Mouse (Mus musculus) limb, embryonic 15.5 days (tissue): ENCODE measurements at regions not wholly inside any gene's neighbourhood (a gene's known extent, or its start where the extent isn't known, plus 50 kb on each side); places are given as distances from the start of the nearest gene placed in this dataset.
"Not testable (repeated sequence)": the region's sequence is repeated elsewhere in the genome, so short reads cannot be mapped to it uniquely, and the experiment has no call there.

ENCODE experiments used
- ATAC-seq: fragments of 200-750 bp; cut with Nextera tagmentation; 2 replicates; pipeline ENCODE4 v1.8.0; 2017; ENCODE audit warnings: low read depth, moderate TSS enrichment; ENCODE audit not compliant: insufficient number of reproducible peaks, low FRiP score, low TSS enrichment
- H3K27ac ChIP-seq: fragments of 300-500 bp; sonication (generic); 2 replicates; pipeline ENCODE4 v1.5.1; 2015; ENCODE audit warnings: moderate library complexity, mild to moderate bottlenecking, inconsistent platforms
- H3K27me3 ChIP-seq: fragments of 300-500 bp; sonication (generic); 2 replicates; pipeline ENCODE4 v1.6.1; 2015; ENCODE audit warnings: inconsistent platforms
- H3K36me3 ChIP-seq: fragments of 300-500 bp; sonication (generic); 2 replicates; pipeline ENCODE4 v1.6.1; 2015; ENCODE audit warnings: inconsistent platforms
- H3K4me1 ChIP-seq: fragments of 300-500 bp; sonication (generic); 2 replicates; pipeline ENCODE4 v1.6.1; 2015; ENCODE audit warnings: inconsistent platforms
- H3K4me2 ChIP-seq: fragments of 300-500 bp; sonication (generic); 2 replicates; pipeline ENCODE4 v1.6.1; 2015; ENCODE audit warnings: mild to moderate bottlenecking, inconsistent platforms
- H3K4me3 ChIP-seq: fragments of 300-500 bp; sonication (generic); 2 replicates; pipeline ENCODE4 v1.5.1; 2015; ENCODE audit warnings: mild to moderate bottlenecking, inconsistent platforms
- H3K9ac ChIP-seq: fragments of 300-500 bp; sonication (generic); 2 replicates; pipeline ENCODE4 v1.6.1; 2015; ENCODE audit warnings: inconsistent platforms
- H3K9me3 ChIP-seq: fragments of 300-500 bp; sonication (generic); 2 replicates; pipeline ENCODE4 v1.6.1; 2016; ENCODE audit warnings: inconsistent platforms
- WGBS: fragments of 180-500 bp; shearing (Covaris S2); methylation state at CpG from one replicate; pipeline ENCODE4 v1.1.7; 2015; 5-methylcytosine and 5-hydroxymethylcytosine counted together

DNA sequence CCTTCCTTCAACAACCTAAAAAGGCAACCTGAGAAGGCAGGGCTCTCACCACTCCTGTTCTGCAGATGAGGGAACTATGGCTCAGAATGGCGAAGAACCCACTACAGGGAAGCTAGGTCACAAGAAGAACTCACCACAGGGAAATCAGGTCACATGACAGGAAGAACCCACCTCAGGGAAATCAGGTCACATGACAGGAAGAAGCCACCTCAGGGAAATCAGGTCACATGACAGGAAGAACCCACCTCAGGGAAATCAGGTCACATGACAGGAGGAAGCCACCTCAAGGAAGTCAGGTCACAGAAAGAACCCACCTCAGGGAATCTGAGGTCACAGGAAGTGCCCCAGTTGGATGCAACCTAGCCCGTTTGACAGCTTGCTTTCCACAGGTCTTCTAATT, 399.7 kb downstream of the Ptpru start:
- Histone ChIP-seq H3K36me3 (no peaks in the 10 kb centered on the region), H3K27me3 (no peaks in the 10 kb centered on the region), H3K27ac (no peak overlapping the region), H3K4me1 (0 out of 2 replicates have a peak, but pooled peaks cover 15% of the 10 kb centered on the region), H3K4me2 (no peak overlapping the region), H3K9ac (no peak overlapping the region), H3K9me3 (no peaks in the 10 kb centered on the region), H3K4me3 (no peak overlapping the region)
- 77% methylated on average over 2 of the region's 2 CpGs for WGBS
- no peak for ATAC-seq

DNA sequence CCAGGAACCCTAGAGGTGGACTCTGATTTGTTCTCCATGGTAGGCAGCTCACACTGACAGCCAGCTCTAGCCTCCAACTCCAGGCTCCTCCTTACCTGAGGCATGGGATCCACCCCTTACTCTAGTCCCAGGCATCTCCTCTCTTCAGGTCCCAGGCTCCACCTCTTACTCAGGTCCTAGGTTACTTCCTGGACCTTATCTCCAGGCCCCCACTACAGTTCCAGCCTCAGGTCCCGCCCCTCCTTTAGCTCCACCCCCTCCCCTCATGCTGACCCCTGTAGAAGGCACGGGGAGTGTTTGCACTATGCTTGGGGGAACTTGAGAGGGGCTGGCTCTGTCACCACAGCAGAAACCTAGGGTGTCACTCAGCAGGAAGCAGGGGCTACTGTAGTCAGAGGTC, 399.2 kb downstream of the Ptpru start:
- Histone ChIP-seq H3K4me3 (no peak overlapping the region), H3K4me1 (0 out of 2 replicates have a peak, but pooled peaks cover 15% of the 10 kb centered on the region), H3K36me3 (no peaks in the 10 kb centered on the region), H3K9me3 (no peaks in the 10 kb centered on the region), H3K9ac (no peak overlapping the region), H3K27ac (no peak overlapping the region), H3K27me3 (no peaks in the 10 kb centered on the region), H3K4me2 (no peak overlapping the region)
- no peak for ATAC-seq
- WGBS, result 25% methylated on average over 2 of the region's 2 CpGs

DNA sequence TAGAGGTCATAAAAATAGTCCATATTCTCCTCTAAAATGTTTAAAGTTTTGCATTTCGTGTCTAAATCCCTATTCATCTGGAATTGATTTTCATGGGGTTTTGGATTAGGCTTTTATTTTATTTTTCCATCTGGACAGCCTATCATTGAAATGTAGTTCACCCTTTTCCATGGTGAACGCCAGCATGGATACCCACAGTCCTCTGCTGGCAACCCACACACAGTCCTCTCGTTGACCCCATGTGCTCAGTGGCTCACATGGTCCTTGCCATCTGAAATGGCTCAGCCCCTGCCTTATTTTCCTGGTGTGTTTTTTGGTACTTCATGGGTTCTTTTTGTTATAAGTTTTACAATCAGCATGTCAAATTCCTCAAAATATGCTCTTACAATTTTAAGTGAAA, 397.2 kb downstream of the Ptpru start:
- Histone ChIP-seq H3K4me1 (0 out of 2 replicates have a peak, but pooled peaks cover 12% of the 10 kb centered on the region), H3K4me3 (no peak overlapping the region), H3K9ac (no peak overlapping the region), H3K4me2 (no peak overlapping the region), H3K27ac (peak overlapping the region; percentile 43; the same call in 1 of the 2 replicates), H3K36me3 (no peaks in the 10 kb centered on the region), H3K27me3 (no peaks in the 10 kb centered on the region), H3K9me3 (no peaks in the 10 kb centered on the region)
- WGBS, result 28% methylated on average over 3 of the region's 3 CpGs
- ATAC-seq, result peak; percentile 71; the same call in 1 of the 2 replicates

DNA sequence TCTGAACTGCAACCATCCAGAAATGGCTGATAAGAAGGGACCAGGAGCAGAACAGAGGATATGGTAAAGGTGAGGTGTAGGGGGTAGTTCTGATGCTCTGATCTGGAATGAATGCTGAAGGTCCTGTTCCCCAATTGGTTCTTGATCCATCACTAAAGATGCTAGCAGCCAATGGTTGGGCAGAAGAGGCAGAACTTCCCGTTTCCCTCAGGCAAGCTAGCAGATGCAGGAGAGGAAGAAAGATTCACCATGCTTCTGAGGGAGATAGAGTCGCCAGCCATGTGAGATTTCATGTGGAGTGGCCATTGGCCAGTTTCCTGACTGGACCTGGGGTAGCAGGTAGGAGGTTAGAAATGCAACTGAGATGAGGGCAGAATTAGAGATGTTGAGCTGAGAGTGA, 394.6 kb downstream of the Ptpru start:
- 62% methylated on average over 2 of the region's 2 CpGs for WGBS
- H3K4me3 ChIP-seq, result no peak overlapping the region

DNA sequence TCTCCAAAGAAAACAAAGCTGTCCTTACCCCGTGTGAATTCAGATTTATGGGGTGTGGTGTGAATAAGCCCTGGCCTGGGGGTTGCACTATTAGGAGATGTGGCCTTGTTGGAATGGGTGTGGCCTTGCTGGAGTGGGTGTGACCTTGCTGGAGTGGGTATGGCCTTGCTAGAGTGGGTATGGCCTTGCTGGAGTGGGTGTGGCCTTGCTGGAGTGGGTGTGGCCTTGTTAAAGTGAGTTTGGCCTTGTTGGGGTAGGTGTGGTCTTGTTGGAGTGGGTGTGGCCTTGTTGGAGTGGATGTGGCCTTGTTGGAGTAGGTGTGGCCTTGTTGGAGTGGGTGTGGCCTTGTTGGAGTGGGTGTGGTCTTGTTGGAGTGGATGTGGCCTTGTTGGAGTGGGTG, 387.8 kb downstream of the Ptpru start:
- whole genome bisulfite sequencing, result 58% methylated on average over 1 of the region's 1 CpGs
- H3K4me2 ChIP-seq, H3K36me3 ChIP-seq, ATAC-seq, H3K27me3 ChIP-seq, H3K4me3 ChIP-seq, H3K9me3 ChIP-seq, H3K27ac ChIP-seq, H3K4me1 ChIP-seq, H3K9ac ChIP-seq: not testable (repeated sequence)

More for the DNA sequence above, 394.6 kb downstream of the Ptpru start:
- H3K36me3 ChIP-seq, result no peaks in the 10 kb centered on the region
- H3K27ac ChIP-seq, result no peak overlapping the region
- no peak for ATAC-seq
- 0 out of 2 replicates have a peak, but pooled peaks cover 12% of the 10 kb centered on the region for H3K4me1 ChIP-seq
- no peaks in the 10 kb centered on the region for H3K9me3 ChIP-seq
- H3K4me2 ChIP-seq, result no peak overlapping the region
- H3K27me3 ChIP-seq, result no peaks in the 10 kb centered on the region
- H3K9ac ChIP-seq, result no peak overlapping the region

DNA sequence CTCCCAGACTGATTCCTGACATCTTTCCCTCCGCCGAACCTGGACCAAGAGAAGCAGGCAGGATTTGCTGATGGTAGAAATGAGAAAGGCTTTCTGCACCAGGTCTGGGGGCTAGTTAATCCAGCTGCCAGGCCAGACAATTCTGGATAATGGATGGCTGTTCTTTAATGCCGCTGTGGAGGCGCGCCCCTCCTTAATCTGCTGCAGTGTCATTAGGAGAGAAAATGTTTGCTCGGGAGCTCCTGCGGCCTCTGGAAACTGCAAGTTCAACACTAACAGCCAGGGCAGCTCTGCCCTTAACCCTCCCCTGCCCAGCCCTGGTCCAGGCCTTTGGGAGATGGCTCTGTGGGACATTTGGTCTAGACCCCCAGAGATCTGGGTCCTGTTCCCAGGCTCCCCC, 380.5 kb downstream of the Ptpru start:
- Histone ChIP-seq H3K27ac (no peak overlapping the region), H3K4me1 (no peaks in the 10 kb centered on the region; the same call in 1 of the 2 replicates), H3K9ac (no peak overlapping the region), H3K4me2 (no peak overlapping the region), H3K9me3 (no peaks in the 10 kb centered on the region), H3K27me3 (no peaks in the 10 kb centered on the region), H3K36me3 (no peaks in the 10 kb centered on the region), H3K4me3 (no peak overlapping the region)
- WGBS, result 18% methylated on average over 7 of the region's 7 CpGs
- no peak for ATAC-seq

DNA sequence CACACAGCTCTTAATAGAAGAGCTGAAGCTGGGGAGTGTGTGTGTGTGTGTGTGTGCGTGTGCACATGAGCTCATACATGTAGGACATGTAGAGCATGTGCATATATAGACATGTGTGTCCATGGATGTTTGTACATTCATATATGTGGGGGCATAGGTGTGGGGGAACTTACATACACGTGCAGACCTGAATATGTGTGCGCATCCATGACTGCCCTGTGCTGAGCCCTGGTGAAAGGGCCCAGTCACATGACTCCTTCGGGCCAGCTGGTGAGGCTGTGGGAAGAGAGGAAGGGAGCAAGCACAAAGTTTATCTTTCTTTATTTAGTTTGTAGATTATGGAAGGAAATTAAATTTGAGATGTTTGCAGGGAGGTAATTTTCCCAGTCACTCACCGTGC, 378.3 kb downstream of the Ptpru start:
- Histone ChIP-seq H3K9me3 (no peaks in the 10 kb centered on the region), H3K27me3 (no peaks in the 10 kb centered on the region), H3K4me1 (no peaks in the 10 kb centered on the region; the same call in 1 of the 2 replicates), H3K27ac (no peak overlapping the region), H3K4me3 (no peak overlapping the region), H3K9ac (no peak overlapping the region), H3K36me3 (no peaks in the 10 kb centered on the region), H3K4me2 (no peak overlapping the region)
- no peak for ATAC-seq
- WGBS, result 72% methylated on average over 5 of the region's 5 CpGs

DNA sequence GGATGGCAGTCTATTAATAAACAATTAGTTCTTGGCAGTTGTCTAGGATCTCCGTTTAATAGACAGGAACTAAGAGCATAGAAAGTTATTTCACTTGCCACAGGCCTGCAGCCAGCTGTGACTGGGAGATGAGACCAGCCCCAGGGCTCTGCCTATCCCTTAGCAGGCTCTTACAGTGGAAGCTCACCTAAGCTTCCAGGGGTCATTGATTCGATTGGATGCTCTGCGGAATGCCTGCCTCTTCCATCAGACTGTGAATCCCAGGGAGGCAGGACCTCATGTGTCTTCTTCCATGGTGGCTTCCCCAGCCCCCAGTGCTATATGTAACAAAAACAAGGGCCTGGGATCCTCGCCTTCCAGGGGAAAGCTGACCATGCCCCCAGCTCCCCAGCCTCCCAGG, 376.8 kb downstream of the Ptpru start:
- 56% methylated on average over 4 of the region's 4 CpGs for WGBS
- Histone ChIP-seq H3K27ac (no peak overlapping the region), H3K27me3 (no peaks in the 10 kb centered on the region), H3K4me1 (no peaks in the 10 kb centered on the region; the same call in 1 of the 2 replicates), H3K4me2 (no peak overlapping the region), H3K36me3 (no peaks in the 10 kb centered on the region), H3K9me3 (peaks cover under 1% of the 10 kb centered on the region; the same call in 1 of the 2 replicates), H3K9ac (no peak overlapping the region), H3K4me3 (no peak overlapping the region)
- ATAC-seq, result no peak

DNA sequence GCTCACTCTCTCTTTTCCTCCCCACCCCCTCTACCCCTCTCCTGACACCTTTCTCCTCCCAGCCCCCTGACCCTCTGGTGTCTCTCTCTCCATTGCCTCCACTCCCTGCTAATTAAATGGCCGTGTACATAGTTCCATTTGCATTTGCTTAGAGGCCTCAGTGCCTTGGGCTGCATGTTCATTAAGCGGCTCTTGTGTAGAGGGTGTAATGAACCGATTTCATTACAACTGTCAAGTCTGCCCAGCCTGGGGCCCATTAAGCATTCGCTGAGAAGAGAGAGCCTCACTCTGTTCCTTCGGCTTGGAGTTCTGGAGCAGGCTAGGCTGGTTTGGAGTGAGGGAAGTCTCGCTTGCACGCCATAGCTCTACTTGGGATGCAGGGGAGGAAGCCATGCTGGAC, 376.4 kb downstream of the Ptpru start:
- H3K36me3 ChIP-seq, result no peaks in the 10 kb centered on the region
- H3K27ac ChIP-seq, result no peak overlapping the region
- no peak overlapping the region for H3K4me3 ChIP-seq
- no peak for ATAC-seq
- no peaks in the 10 kb centered on the region for H3K27me3 ChIP-seq
- no peaks in the 10 kb centered on the region; the same call in 1 of the 2 replicates for H3K4me1 ChIP-seq
- WGBS, result 40% methylated on average over 7 of the region's 7 CpGs
- H3K9ac ChIP-seq, result no peak overlapping the region
- H3K4me2 ChIP-seq, result no peak overlapping the region
- H3K9me3 ChIP-seq, result peaks cover 5% of the 10 kb centered on the region; the same call in 1 of the 2 replicates

DNA sequence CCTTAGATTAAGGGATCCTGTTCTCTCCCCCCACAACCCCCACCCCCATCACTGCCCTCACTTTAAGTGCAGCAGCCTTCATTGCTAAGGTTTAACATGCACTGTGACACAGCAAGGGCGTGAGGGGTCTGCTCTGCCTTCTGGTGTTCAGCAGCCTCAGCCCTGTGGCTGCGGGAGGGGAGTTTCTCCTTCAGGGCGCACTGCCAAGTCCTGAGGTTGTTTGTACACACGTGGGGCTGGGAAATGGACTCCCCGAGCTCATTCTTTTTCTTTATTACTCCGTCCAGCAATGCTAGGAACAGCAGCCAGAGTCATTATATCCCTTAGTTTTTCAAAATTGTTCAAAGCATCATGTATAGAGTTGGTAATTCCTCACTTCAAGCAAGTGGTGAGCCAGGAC, 363.1 kb downstream of the Ptpru start:
- Histone ChIP-seq H3K36me3 (no peaks in the 10 kb centered on the region), H3K27ac (no peak overlapping the region), H3K9ac (no peak overlapping the region), H3K4me2 (no peak overlapping the region), H3K9me3 (no peaks in the 10 kb centered on the region), H3K4me3 (no peak overlapping the region), H3K4me1 (peaks cover 10% of the 10 kb centered on the region; the same call in 1 of the 2 replicates), H3K27me3 (peaks cover 5% of the 10 kb centered on the region)
- ATAC-seq, result no peak
- 24% methylated on average over 6 of the region's 6 CpGs for WGBS

DNA sequence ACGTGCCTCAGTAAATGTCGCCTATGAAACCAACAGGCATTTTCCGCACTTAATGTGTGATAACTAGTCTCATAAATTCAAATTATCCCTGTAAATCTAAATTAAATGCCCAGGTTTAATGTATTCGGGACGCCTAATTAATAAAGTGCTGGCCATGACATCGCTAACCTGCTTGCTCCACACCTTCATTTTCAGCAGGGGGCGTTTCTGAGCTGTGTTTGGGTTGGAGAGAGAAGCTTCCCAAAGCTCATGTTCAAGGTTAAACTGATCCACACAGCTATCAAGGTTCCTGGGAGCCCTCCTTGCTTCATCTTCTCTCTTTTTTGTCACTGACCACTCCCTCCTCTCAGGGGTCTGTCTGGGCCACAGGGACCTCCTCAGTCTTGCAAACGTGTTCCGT, 359.2 kb downstream of the Ptpru start:
- H3K27me3 ChIP-seq, result peaks cover 5% of the 10 kb centered on the region
- no peaks in the 10 kb centered on the region for H3K9me3 ChIP-seq
- H3K4me2 ChIP-seq, result no peak overlapping the region
- no peak for ATAC-seq
- no peak overlapping the region for H3K27ac ChIP-seq
- no peaks in the 10 kb centered on the region for H3K36me3 ChIP-seq
- H3K4me3 ChIP-seq, result no peak overlapping the region
- peaks cover 26% of the 10 kb centered on the region for H3K4me1 ChIP-seq
- WGBS, result 42% methylated on average over 9 of the region's 9 CpGs
- H3K9ac ChIP-seq, result no peak overlapping the region

DNA sequence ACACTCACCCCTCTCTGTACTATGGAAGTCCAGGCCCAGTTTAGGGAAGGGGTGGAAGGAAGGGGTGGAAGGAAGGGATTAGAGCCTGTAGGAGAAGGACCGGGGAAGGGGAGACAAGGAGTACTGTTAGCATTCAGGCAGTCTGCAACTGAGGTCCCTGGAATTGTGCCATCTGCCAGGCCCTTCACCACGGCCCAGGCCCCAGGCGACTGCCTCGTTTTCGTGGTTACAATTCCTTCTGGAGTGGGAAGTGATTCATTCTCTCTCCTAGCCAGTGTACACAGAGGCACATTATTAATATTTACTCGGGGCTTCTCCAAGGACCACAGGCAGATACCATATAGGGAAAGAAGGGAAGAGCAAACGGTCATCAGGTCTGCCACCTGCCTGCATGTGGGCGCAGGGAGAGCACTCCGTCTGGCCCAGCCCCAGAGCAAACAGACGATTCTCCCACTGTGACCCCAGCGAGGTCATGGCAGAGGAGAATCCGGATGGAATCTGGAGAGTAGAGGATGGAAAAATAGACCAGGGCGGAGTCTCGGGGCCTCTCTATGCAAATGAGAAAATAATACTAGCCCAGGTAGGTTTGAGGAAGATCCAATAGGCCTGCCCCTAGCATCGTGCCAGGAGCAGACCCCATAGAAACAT, 354.0 kb downstream of the Ptpru start:
- no peak for ATAC-seq
- no peaks in the 10 kb centered on the region for H3K36me3 ChIP-seq
- WGBS, result 27% methylated on average over 15 of the region's 15 CpGs
- no peaks in the 10 kb centered on the region for H3K9me3 ChIP-seq
- no peak overlapping the region for H3K9ac ChIP-seq
- H3K4me1 ChIP-seq, result peaks cover 62% of the 10 kb centered on the region
- H3K27me3 ChIP-seq, result peaks cover 5% of the 10 kb centered on the region; the same call in 1 of the 2 replicates
- peak overlapping the region; percentile 19; the same call in 1 of the 2 replicates for H3K4me2 ChIP-seq
- H3K27ac ChIP-seq, result peak overlapping the region; percentile 47; the same call in 1 of the 2 replicates
- no peak overlapping the region for H3K4me3 ChIP-seq
